ENCODE assay signal across 52 mouse cellular contexts in the genomic region with DNA sequence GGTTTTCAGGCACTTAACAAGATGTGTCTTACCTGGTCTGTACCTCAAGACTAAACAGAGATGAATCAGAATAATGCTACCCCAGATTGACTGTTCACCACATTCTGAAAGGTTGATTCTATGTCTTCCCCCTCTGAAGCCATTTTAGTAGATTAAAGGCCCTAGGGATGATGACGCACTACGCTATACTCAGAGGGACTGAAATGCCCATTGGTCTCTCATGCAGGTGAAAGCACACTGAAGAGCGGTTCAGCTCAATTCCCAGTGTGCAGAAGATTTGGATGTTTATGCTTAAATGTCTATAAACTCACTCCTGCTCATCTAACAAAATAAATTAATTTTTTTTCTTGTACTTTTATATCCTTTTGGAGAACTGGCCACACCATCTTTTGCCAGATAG. TPM values are rescaled to one million over a fixed set of nuclear protein-coding genes. Genes with fewer than 3 reads are reported as not detected.
"Had no signal": no experiment of that assay in that cellular context is flagged by ENCODE, and none has a peak within 500 bp of the region (broad histone marks: within the 10 kb centered on the region; RNA-seq: fewer than 3 reads in every experiment).

Gene Olfr586 (minus strand): TSS at position 101 of the 400 bp plus-strand sequence.

- H3K27ac ChIP-seq: heart, embryonic 13.5 days; heart, embryonic 15.5 days; hindbrain, embryonic 10.5 days; hindbrain, embryonic 12.5 days; hindbrain, embryonic 13.5 days; hindbrain, embryonic 14.5 days; hindbrain, embryonic 15.5 days; hindbrain, postnatal 0 days; intestine, embryonic 15.5 days; kidney, embryonic 15.5 days; kidney, postnatal 0 days; layer of hippocampus, adult 2 months; left cerebral cortex, adult 2 months had no signal

- H3K36me3 ChIP-seq: heart, embryonic 12.5 days; heart, embryonic 13.5 days; heart, embryonic 15.5 days; hindbrain, embryonic 10.5 days; hindbrain, embryonic 12.5 days; hindbrain, embryonic 13.5 days; hindbrain, embryonic 15.5 days; intestine, embryonic 15.5 days; kidney, embryonic 15.5 days had no signal

- H3K4me1 ChIP-seq: heart, embryonic 12.5 days; heart, embryonic 13.5 days; heart, embryonic 15.5 days; hindbrain, embryonic 10.5 days; hindbrain, embryonic 12.5 days; hindbrain, embryonic 13.5 days; hindbrain, embryonic 15.5 days; intestine, embryonic 15.5 days; kidney, embryonic 15.5 days had no signal

- H3K4me3 ChIP-seq: heart, embryonic 12.5 days; heart, embryonic 13.5 days; heart, embryonic 15.5 days; hindbrain, embryonic 10.5 days; hindbrain, embryonic 12.5 days; hindbrain, embryonic 13.5 days; hindbrain, embryonic 15.5 days; intestine, embryonic 15.5 days; kidney, embryonic 15.5 days; layer of hippocampus, adult 2 months; left cerebral cortex, adult 2 months had no signal

- H3K27me3 ChIP-seq: heart, embryonic 12.5 days; heart, embryonic 13.5 days; heart, embryonic 15.5 days; hindbrain, embryonic 12.5 days; hindbrain, embryonic 13.5 days; hindbrain, embryonic 15.5 days; intestine, embryonic 15.5 days; kidney, embryonic 15.5 days had no signal

- DNase-seq: heart, postnatal 10 days; heart, postnatal 14 days; heart, postnatal 36 days; heart, postnatal 4 days; kidney, adult 11 months; kidney, adult 18-20 months; kidney, adult 2 months; kidney, adult 8-10 months; kidney, adult 9 months; kidney, postnatal 10 days; kidney, postnatal 14 days; kidney, postnatal 25 days; kidney, postnatal 36 days; kidney, postnatal 4 days; layer of hippocampus, adult 9-11 months; layer of hippocampus, postnatal 36 days had no signal

- H3K9ac ChIP-seq: heart, embryonic 12.5 days; heart, embryonic 13.5 days; heart, embryonic 15.5 days; hindbrain, embryonic 12.5 days; hindbrain, embryonic 13.5 days; hindbrain, embryonic 14.5 days; hindbrain, embryonic 15.5 days; intestine, embryonic 15.5 days; kidney, embryonic 15.5 days had no signal

RNA-seq across cellular contexts. Expression of gene Olfr586, which starts in this region (rescaled TPM):
- total RNA-seq: heart, postnatal 10 days; heart, postnatal 14 days; heart, postnatal 25 days; heart, postnatal 36 days; heart, postnatal 4 days; hematopoietic stem cell, adult 5-6 weeks; hindbrain, postnatal 0 days; layer of hippocampus, adult 18-20 months; layer of hippocampus, adult 2 months; layer of hippocampus, adult 8-10 months; layer of hippocampus, postnatal 10 days; layer of hippocampus, postnatal 14 days; layer of hippocampus, postnatal 25 days; layer of hippocampus, postnatal 36 days; left cerebral cortex, adult 18-20 months; left cerebral cortex, adult 2 months; left cerebral cortex, adult 8-10 months had no signal
- polyA plus RNA-seq: heart, embryonic 11.5 days; heart, embryonic 12.5 days; heart, embryonic 13.5 days; heart, embryonic 14.5 days; heart, embryonic 15.5 days; heart, embryonic 16.5 days; heart, postnatal 0 days; hindbrain, embryonic 10.5 days; hindbrain, embryonic 11.5 days; hindbrain, embryonic 12.5 days; hindbrain, embryonic 13.5 days; hindbrain, embryonic 14.5 days; hindbrain, embryonic 15.5 days; hindbrain, embryonic 16.5 days; hindbrain, postnatal 0 days; inflammation-experienced regulatory T-cells, adult 6 months; intestine, embryonic 14.5 days; intestine, embryonic 15.5 days; intestine, embryonic 16.5 days; intestine, postnatal 0 days; kidney, adult 2 months; kidney, embryonic 14.5 days; kidney, embryonic 15.5 days; kidney, embryonic 16.5 days; kidney, postnatal 0 days; large intestine, adult 2 months had no signal
